Mouse (Mus musculus) bone marrow, adult 2 months (tissue): ENCODE measurements around the gene Per2.

Source experiments
- CTCF ChIP-seq: fragments of 200-500 bp; IDR thresholded peaks from 2 replicates; pipeline ENCODE4 v1.5.1; 2011; ENCODE audit warnings: low read length, control low read depth; ENCODE audit not compliant: control insufficient read depth, insufficient read depth
- POLR2A ChIP-seq: fragments of 200-500 bp; IDR thresholded peaks from 2 replicates; pipeline ENCODE4 v1.6.1; 2011; ENCODE audit warnings: low read depth, mild to moderate bottlenecking, control low read depth, low read length, borderline replicate concordance; ENCODE audit not compliant: control insufficient read depth

GRCm38 (mm10) chr1:91413898-91414594, 45.1 kb downstream of the Per2 start, which contains the start of gene Hes6:
- no peak for TF ChIP-seq CTCF
- peak; percentile 69; the same call in 1 of the 2 replicates for TF ChIP-seq POLR2A
